Mouse (Mus musculus) fibroblast of lung, adult 2 months (primary cell): ENCODE data around the gene Mlxip.
A peak's percentile ranks its signal among the peaks of the same experiment; 100 is the strongest.

Experiments used
- DNase-seq: peaks from one replicate; pipeline ENCODE4 v3.0.0-alpha.2; 2011; ENCODE audit warnings: low read depth

Gene Mlxip

GRCm38 (mm10) chr5:123382686-123383085 lies 11.9 kb upstream of the Mlxip start:
- no peak for DNase-seq

DNA sequence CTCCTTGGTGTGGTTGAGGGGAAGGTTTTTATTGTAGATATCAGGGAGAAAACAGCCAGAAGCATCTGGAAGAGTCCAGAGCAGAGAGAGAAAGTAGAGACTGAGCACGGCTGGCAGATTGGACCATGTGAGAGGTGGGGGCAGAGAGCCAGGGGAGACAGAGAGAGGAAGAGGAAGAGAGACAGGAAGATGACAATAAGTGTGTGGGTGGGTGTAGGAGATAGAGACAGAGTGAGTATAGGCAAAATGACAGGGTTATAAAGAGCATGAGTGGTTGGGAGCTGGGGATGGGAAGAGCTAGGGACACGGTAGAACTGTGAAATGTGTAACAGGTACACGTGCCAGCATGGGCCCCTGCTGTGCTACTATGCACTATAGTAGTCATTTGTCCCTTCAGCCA lies 6.1 kb upstream of the Mlxip start:
- DNase-seq, result no peak

DNA sequence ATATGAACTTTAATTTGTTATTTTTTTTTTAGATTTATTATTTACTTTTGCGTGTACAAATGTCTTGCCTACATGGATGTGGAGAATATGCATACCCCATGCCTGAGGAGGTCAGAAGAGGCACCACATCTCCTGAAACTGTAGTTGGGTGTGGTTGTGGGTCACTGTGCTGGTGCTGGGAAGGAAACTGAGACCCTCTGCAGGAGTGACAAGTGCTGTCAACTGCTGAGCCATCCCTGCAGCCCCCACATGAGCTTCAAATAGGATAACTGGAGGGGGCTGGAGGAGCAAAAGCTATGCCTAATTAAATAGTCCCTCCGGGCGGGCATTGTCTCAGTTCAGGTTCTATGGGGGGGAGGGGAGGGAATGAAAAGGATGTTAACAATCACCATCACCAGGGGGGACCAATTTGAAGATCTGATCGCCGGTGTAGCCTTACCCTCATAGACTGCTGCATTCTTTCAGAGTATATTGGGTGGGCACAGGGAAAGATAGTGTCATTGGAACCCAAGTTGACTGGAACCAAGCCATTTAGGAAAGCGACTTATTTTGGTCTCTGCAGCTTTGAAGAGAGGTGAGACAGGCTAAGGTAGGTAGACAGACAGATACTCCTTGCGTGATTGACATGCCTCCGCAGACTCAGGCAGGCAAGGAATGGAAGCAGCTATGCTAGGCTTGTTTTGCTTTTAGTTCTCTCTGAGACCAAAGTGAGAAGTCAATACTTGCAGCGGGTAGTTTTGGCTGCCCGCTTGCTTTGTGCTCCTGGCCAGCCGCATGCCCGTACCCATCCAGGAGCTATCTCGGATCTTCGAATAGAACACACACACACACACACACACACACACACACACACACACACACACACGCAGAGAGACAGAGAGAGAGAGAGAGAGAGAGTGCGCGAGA lies 3.8 kb upstream of the Mlxip start:
- no peak for DNase-seq

DNA sequence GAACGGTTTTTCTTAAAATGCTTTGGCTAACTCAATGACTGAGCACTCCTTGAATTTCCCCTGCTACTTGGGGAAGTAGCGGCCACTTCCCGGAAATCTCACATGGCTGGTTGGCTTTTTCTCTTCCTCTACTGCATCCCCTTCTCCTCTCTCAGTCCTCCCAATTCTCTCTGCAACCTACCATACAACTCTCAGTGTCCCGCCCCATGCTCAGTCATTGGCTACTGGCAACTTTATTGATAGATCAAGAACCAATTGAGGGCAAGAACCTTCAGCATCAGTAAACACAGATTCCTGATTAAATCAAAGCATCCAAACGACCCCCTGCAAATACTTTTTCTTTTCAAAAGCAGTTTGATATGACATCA lies 3.2 kb upstream of the Mlxip start:
- no peak for DNase-seq

DNA sequence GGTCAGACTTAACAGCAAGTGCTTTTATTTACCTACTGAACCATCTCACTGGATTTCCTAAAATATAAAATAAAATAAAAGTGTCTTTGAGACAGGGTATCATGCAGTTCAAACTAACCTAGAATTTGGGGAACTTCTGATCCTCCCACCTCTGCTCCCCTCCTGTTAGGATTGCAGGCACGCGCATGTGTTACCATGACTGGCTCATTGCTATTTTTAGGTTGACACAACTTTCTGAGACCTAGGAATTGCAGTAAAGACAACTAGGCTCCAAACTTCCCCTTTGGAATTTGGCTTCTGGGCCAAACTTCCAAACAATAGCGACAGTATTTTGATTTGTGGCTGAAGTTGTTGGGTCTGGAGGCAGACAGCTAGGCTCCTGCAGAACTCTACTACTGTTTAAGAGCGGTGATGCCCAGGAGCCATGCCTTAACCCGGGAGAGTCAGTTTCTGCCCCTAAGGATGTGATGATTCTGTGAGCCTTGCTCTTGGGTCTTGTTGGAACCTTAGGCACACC lies 754 bp upstream of the Mlxip start:
- no peak for DNase-seq

DNA sequence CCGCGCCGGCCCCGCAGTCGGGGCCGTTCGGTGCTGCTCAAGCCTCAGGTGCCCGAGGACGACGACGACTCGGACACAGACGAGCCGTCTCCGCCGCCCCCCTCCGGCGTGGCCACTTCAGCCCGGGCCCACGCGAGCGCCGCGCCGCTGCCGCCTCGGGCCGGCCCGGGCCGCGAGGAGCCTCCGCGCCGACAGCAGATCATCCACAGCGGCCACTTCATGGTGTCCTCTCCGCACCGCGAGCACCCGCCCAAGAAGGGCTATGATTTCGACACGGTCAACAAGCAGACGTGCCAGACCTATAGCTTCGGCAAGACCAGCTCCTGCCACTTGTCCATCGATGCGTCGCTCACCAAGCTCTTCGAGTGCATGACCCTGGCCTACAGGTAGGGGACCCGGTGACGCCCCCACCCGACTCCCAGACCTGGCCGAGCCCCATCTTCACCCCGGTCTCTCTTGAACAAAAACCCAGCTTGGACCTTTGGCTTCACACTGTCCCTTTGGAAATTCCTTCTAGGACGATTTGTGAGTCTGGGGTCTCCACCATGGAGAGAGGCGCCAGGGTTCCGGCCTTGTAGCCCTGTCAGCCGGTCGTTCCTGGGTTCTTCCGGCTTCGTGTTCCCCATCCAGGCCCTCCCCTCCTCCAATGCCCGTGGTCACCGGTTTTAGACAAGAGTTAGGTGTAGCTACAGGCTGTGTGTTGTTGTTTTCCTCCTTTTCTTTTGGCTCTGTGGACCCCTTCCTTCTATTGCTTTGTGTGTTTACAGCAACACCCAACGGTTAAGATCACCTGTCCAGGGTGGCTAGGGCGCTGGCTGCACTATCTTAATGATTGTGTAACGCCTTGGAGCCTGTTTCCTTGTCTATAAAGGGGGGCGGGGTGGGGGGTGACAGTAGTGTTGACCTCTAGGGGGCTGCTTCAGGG lies 621 bp downstream of the Mlxip start:
- DNase-seq, result no peak

GRCm38 (mm10) chr5:123396901-123397464 lies 2.4 kb downstream of the Mlxip start:
- no peak for DNase-seq

- DNase-seq, result no peak
These were observed 3.2 kb downstream of the Mlxip start for GRCm38 (mm10) chr5:123397786-123398185.

DNA sequence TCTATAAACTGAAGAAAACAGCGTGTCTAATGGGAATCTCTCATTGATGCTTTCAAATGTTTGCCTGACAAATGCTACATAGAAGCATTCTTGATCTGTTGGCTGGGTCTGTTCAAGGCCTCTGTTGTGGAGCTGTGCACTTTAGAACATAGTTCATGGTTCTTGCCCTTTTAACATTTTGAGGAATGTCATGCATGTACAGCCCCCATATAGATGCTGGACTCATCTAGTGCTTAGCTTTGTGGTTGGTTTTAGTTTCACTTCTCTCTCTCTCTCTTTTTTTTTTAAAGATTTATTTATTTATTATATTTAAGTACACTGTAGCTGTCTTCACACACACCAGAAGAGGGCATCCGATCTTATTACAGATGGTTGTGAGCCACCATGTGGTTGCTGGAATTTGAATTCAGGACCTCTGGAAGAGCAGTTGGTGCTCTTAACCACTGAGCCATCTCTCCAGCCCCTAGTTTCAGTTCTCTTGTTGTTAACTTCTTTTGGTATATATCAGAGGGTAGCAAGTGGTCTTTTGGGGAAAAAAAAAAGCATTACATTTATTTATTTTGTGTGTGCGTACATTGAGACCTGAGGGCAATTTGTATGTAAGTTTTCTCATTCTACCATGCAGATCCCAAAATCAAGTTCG lies 4.4 kb downstream of the Mlxip start:
- no peak for DNase-seq

- DNase-seq, result no peak
These were observed 9.9 kb downstream of the Mlxip start for GRCm38 (mm10) chr5:123404480-123404879.

DNA sequence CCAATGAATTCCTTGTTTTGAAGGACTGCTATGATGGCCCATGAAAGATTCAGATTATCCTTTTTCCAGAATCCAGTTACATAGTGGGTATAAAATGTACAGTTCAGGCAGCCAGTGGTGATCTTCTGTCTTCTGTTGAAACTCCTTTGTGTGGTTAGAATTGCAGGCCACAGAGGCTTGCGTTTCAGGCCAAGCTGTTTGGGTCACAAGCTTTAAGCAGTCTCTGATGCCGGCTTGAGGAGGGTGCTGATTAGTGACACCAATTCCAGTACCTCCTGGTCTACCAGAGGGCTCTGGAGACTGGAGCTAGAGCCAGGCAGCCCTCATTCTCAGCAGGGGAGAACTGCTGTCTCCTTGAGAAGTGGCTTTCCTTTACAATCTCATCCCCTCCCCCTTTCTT lies 12.4 kb downstream of the Mlxip start:
- peak; percentile 57 for DNase-seq

GRCm38 (mm10) chr5:123408176-123408575 lies 13.6 kb downstream of the Mlxip start:
- no peak for DNase-seq

- DNase-seq, result no peak
These were observed 17.6 kb downstream of the Mlxip start for GRCm38 (mm10) chr5:123412193-123412592.

GRCm38 (mm10) chr5:123413866-123414363 lies 19.3 kb downstream of the Mlxip start:
- no peak for DNase-seq

DNA sequence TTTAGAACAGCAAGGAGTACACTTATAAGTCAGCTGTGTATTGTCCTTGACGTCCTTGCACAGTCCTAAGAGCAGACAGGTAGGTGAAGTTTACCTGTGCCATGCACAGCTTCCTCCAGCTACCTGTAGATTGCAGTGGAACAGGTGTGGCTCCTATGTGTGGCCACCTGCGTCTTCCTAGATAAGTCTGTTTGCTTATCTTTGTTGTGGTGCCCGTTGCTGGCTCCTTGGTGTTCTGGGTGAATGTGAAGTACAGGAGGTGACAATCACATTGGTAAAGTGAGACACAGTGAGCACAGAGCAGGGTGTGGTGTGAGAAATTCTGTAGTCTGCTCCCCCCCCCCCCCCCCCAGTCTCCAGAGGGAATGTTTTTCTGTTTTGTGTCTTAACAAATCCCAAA lies 21.6 kb downstream of the Mlxip start:
- DNase-seq, result no peak

DNA sequence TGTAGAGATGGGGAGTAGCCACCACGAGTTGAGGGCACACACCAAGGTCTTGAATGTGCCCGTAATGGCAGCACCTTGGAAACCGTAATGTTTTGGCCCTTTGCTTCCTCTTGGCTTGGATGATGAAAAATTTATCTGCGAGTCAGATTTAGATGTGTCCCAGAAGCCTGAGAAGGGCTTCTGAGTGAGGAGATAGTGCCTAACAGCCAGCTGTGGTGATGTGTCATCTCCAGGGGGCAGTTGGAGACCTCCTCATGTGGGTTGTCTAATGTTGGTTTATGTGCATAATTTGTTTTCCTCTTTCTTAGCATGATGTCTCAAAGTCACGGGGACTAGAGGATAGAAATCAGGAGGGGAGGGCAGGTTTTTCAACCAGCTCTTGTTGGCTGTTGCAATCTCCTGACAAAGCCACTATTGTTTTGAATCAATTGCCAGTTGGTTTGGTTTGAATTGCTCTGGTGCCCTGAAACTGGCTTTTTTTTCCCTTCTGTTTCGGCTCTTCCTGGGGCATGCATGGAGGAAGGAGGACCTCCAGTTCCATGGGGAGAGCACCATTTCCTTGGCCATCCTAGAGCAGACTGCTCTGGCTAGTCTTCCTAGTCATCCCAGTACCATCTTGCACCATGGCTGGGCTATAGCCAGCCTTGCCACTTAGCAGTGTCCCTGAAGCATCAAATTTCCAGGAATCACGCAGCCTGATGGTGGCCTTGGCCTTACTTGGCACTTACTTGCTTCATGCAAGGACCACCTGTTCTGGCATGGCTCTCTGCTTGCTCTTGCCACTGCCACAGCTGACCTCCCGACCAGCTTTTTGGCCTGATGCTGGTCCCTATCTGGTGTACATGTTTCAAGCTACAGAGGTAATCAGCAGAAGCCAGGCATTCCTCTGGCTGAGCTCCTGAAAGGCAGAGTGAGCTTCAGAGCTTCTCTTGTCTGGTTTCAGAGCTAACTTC lies 22.2 kb downstream of the Mlxip start:
- DNase-seq, result peak; percentile 71

GRCm38 (mm10) chr5:123423885-123424284 lies 29.3 kb downstream of the Mlxip start:
- DNase-seq, result peak; percentile 62

- DNase-seq, result no peak
These were observed 33.0 kb downstream of the Mlxip start for GRCm38 (mm10) chr5:123427556-123427955.

DNA sequence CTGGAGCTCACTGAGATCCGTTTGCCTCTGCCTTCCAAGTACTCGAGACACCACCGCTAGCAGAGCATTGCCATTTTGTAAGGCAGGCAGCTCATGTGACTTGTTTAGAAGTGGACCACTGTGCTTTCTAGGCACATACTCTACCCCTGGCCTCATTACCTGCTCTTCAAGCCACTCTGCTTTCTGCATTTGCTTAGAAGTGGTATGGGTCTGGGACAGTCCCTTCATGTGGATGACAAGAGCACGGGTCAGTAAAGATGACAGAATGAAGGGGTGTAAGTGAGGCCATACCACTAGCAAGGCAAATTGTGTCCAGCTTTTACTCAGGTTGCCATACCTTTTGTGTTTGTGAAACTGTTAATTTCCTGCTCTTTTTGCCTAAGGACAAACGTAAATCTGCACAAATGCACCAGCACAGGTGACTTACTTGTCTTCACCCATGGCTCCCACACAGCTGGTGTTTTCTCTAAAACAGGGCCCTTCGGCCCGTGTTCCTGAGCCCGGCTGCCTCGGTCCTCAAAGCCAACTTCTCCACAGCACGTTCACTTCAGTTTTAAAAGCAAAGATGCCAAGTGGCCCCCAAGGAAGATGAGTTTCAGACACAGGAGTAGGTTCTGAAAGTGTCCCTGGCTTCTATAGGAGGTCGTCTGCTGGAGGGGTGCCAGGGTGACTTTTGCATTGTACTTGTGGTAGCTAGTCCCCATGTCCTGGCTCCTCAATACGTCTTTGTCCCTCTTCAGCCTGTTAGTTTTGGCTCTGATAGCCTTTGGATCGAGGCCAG lies 37.1 kb downstream of the Mlxip start:
- DNase-seq, result peak; percentile 48
